8 mouse cellular contexts compared by ENCODE assay signal in the genomic region with DNA sequence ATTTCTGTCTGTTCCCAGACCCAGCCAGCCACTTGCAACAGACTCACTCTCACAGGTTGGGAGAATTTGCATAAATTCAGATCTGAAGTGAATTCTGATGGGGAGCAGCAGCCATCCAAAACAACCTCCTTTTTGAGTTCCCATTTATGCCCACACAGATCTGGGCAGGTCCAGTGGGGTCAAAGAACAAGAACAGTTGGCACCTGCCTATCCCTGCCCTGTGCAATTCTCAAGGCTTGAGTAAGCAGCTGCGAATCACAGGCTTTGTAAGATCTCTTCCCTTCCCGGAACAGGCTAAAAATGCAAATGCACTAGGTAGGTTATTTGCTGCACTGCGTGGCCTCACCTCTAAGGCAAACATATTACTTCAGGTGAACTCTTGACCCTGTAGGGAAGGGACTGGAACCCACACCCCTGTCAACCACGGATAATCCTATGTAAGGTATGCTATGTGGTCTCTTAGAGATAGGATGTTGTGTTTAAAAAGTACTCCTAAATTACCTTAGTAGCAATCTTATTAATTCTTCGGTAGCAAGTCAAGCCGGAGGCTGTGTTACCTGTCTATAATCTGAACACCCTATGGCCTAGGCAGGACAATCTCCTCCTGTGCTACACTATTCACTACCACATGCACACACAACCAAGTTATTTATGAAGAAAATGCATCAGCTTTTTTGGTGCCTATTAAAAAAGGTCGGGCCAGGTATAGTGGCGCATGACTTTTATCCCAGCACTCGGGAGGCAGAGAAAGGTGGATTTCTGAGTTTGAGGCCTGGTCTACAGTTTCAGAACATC. TPM values are rescaled to one million over a fixed set of nuclear protein-coding genes. Genes with fewer than 3 reads are reported as not detected.
DNase-seq lines count a peak whose midpoint lies in the region; ATAC-seq and TF ChIP-seq lines count a peak whose summit lies in the region.

No protein-coding gene starts in this region.

- no peaks in the 10 kb centered on the region for H3K36me3 ChIP-seq in stomach, embryonic 15.5 days

- no peak for TF ChIP-seq POLR2A in cortical plate, adult 2 months (IDR thresholded peaks at IDR 0.05; ENCODE audit: extremely low read depth, insufficient read depth, low read length)

- DNase-seq in thymus, postnatal 0 days (ENCODE audit: low spot score) = peak; percentile 45
- DNase-seq in thymus, postnatal 36 days = no peak
- peak; percentile 73 to 87 for DNase-seq in kidney, postnatal 36 days
- no peak for DNase-seq in left cerebral cortex, postnatal 4 days
- no peak for DNase-seq in layer of hippocampus, adult 8-10 months (ENCODE audit: low spot score in 2 of 2)
- no peak for DNase-seq in testis, postnatal 10 days (ENCODE audit: low spot score)

- H3K4me1 ChIP-seq in cortical plate, adult 2 months (ENCODE audit: control insufficient read depth, insufficient read depth, low read length) = peaks cover 1% of the 10 kb centered on the region; the same call in 1 of the 2 replicates
- peaks cover 32% of the 10 kb centered on the region for H3K4me1 ChIP-seq in stomach, embryonic 15.5 days

- TF ChIP-seq CTCF in cortical plate, adult 2 months (IDR thresholded peaks at IDR 0.05; ENCODE audit: extremely low read depth, insufficient read depth, low read length) = no peak

- peak; percentile 59 for ATAC-seq in stomach, embryonic 15.5 days (ENCODE audit: insufficient read depth, low FRiP score, low read depth)

- 0 out of 2 replicates have a peak overlapping the region, but pooled peaks have one; percentile 43 for H3K27ac ChIP-seq in cortical plate, adult 2 months (ENCODE audit: insufficient read depth, low read length)
- H3K27ac ChIP-seq in stomach, embryonic 15.5 days = peak overlapping the region; percentile 89

- intact Hi-C loops in left cerebral cortex, postnatal 4 days (cut with DNase I) = no loop called here

- no peak overlapping the region for H3K4me3 ChIP-seq in cortical plate, adult 2 months (ENCODE audit: insufficient read depth, low read length)
- no peak overlapping the region for H3K4me3 ChIP-seq in stomach, embryonic 15.5 days (replicated peaks)

- peak overlapping the region; percentile 32; the same call in 1 of the 2 replicates for H3K4me2 ChIP-seq in stomach, embryonic 15.5 days

- H3K27me3 ChIP-seq in stomach, embryonic 15.5 days (replicated peaks) = no peaks in the 10 kb centered on the region

- WGBS in stomach, embryonic 15.5 days = 74% methylated on average over 9 of the region's 9 CpGs

- no peaks in the 10 kb centered on the region for H3K9me3 ChIP-seq in stomach, embryonic 15.5 days

- H3K9ac ChIP-seq in stomach, embryonic 15.5 days = no peak overlapping the region

RNA-seq across cellular contexts. Expression of a gene that starts 35.7 kb away (rescaled TPM):
- polyA plus RNA-seq in thymus, postnatal 0 days (2015; fragmentation: Nextera tagmentation; extraction: Ambion mirVana) = 16.1 and 17.2 TPM in 2 replicates
- polyA plus RNA-seq in cortical plate, adult 2 months (2012; rRNA removed) = 6.6 and 6.7 TPM in 2 replicates
- polyA plus RNA-seq in stomach, embryonic 15.5 days (2015; fragmentation: Nextera tagmentation; extraction: Ambion mirVana) = 11.9 and 12.9 TPM in 2 replicates
- 1 to 10 TPM; 5.0 to 5.8 TPM for total RNA-seq in left cerebral cortex, postnatal 4 days (2021)
- 1 to 10 TPM; 5.2 to 7.9 (median 7.1) TPM for total RNA-seq in layer of hippocampus, adult 8-10 months (2022)

RNA-seq across cellular contexts. Expression of a gene that starts 35.9 kb away (rescaled TPM):
- 73.8 and 89.6 TPM in 2 replicates for polyA plus RNA-seq in thymus, postnatal 0 days (2015; fragmentation: Nextera tagmentation; extraction: Ambion mirVana)
- 24.7 and 25.3 TPM in 2 replicates for polyA plus RNA-seq in cortical plate, adult 2 months (2012; rRNA removed)
- polyA plus RNA-seq in stomach, embryonic 15.5 days (2015; fragmentation: Nextera tagmentation; extraction: Ambion mirVana) = 53.7 and 62.2 TPM in 2 replicates
- 10 to 100 TPM; 45.5 to 48.7 TPM for total RNA-seq in left cerebral cortex, postnatal 4 days (2021)
- total RNA-seq in layer of hippocampus, adult 8-10 months (2022) = 10 to 100 TPM; 36.8 to 41.2 (median 39.4) TPM

Comparison
In these comparisons a context has a peak if more than half of its experiments do, and no peak if none do; other contexts are left out.
1. DNase-seq: peak in thymus, postnatal 0 days (single experiment) and kidney, postnatal 36 days (2 of 2); none in thymus, postnatal 36 days (0 of 2), left cerebral cortex, postnatal 4 days (single experiment), layer of hippocampus, adult 8-10 months (0 of 2) and testis, postnatal 10 days (single experiment).